Mouse (Mus musculus): ENCODE data around the gene Tns1.

GRCm38 (mm10) chr1:73979214-73979613, 145.0 kb downstream of the Tns1 start:
- no peak for TF ChIP-seq CTCF (IDR thresholded peaks at IDR 0.05; ENCODE audit: low read depth)
- TF ChIP-seq EP300 (optimal IDR thresholded peaks at IDR 0.05) = no peak
